Mouse (Mus musculus): ENCODE measurements at regions not wholly inside any gene's neighbourhood (a gene's known extent, or its start where the extent isn't known, plus 50 kb on each side); places are given as distances from the start of the nearest gene placed in this dataset.
A peak's percentile ranks its signal among the peaks of the same experiment; 100 is the strongest.

- DNase-seq (ENCODE audit: low read depth, low spot score), result peak; percentile 43
These were observed 53.4 kb upstream of the Fmnl2 start for GRCm38 (mm10) chr2:52804106-52804825.

GRCm38 (mm10) chr2:52804826-52805149, 52.9 kb upstream of the Fmnl2 start:
- no peak for DNase-seq (ENCODE audit: low read depth, low spot score)

- no peak for DNase-seq (ENCODE audit: low read depth, low spot score)
These were observed 49.8 kb upstream of the Fmnl2 start for GRCm38 (mm10) chr2:52807826-52808225.

All from skeletal muscle tissue, adult 2 months (tissue).